Mouse (Mus musculus): ENCODE data around the gene 4921504E06Rik. TPM values are rescaled to one million over a fixed set of nuclear protein-coding genes. Genes with fewer than 3 reads are reported as not detected.

4921504E06Rik gene
- total and polyA plus RNA-seq, 2 experiments from 2014 or later, result 0.33 TPM; not detected in 1

DNA sequence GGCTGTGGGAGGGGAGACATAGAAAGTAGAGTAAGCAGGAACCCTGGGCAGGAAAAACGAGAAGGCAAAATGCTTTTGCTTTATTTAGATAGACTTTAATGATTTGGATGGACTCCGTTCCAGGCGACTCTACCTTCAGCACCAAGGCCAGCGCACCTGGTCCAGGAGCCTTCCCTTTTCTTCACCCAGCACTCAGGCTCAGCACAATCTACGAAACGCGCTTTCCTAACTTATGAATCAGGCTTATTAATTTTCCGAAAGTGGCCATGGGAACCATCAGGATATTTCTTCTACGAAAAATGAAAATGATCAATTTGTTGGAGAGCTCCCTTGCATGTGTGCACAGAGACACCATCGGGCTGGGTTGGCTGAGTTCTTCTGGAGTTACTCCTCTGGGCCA lies 124.7 kb downstream of the 4921504E06Rik start:
- no peak for DNase-seq (ENCODE audit: low spot score)
- no peak for ATAC-seq (ENCODE audit: low FRiP score)
- Histone ChIP-seq H3K27ac (ENCODE audit: low read depth, low read length) (no peak overlapping the region), H3K36me3 (ENCODE audit: insufficient read depth, low read length) (no peaks in the 10 kb centered on the region), H3K9ac (replicated peaks; ENCODE audit: low read length, poor library complexity, severe bottlenecking) (no peak overlapping the region), H3K4me2 (ENCODE audit: low read depth, low read length, poor library complexity, severe bottlenecking) (no peak overlapping the region), H3K9me3 (ENCODE audit: low read length) (no peaks in the 10 kb centered on the region), H3K27me3 (ENCODE audit: insufficient read depth, low read length) (peaks cover 65% of the 10 kb centered on the region), H3K4me3 (ENCODE audit: low read depth, low read length) (no peak overlapping the region), H3K4me1 (ENCODE audit: insufficient read depth, low read length) (peaks cover 5% of the 10 kb centered on the region; the same call in 1 of the 2 replicates)
- 8% methylated on average over 10 of the region's 10 CpGs for WGBS
- TF ChIP-seq CTCF (IDR thresholded peaks at IDR 0.05), result no peak

- DNase-seq (ENCODE audit: low spot score) (no peak), ATAC-seq (ENCODE audit: low FRiP score) (no peak)
- Histone ChIP-seq H3K36me3 (ENCODE audit: insufficient read depth, low read length) (no peaks in the 10 kb centered on the region), H3K9ac (replicated peaks; ENCODE audit: low read length, poor library complexity, severe bottlenecking) (no peak overlapping the region), H3K27ac (ENCODE audit: low read depth, low read length) (no peak overlapping the region), H3K9me3 (ENCODE audit: low read length) (no peaks in the 10 kb centered on the region), H3K4me3 (ENCODE audit: low read depth, low read length) (no peak overlapping the region), H3K4me2 (ENCODE audit: low read depth, low read length, poor library complexity, severe bottlenecking) (no peak overlapping the region), H3K27me3 (ENCODE audit: insufficient read depth, low read length) (peaks cover 33% of the 10 kb centered on the region), H3K4me1 (ENCODE audit: insufficient read depth, low read length) (no peaks in the 10 kb centered on the region)
- no peak for TF ChIP-seq CTCF (IDR thresholded peaks at IDR 0.05)
- 72% methylated on average over 6 of the region's 6 CpGs for WGBS
Measured at GRCm38 (mm10) chr2:19423086-19423485, 130.6 kb downstream of the 4921504E06Rik start.

DNA sequence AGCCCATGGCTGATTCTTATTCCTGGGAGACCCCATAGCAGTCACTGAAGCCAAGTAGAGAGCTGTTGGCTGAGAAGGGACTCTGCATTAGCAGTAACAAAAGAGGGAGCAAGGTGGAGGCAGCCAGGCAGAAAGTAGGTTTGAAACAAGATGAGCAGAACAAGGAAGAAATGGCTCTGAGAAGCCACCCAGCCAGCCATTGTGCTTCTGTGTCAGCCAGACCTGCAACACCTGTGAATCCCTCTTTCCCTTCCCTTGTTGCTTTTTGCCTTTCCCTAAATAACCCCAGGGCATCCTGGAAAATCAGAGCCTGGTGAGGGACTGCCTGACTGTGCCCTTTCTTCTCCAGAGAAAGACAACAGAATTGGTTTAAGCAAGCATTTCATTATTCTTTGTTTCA lies 131.5 kb downstream of the 4921504E06Rik start:
- peaks cover 27% of the 10 kb centered on the region for H3K27me3 ChIP-seq (ENCODE audit: insufficient read depth, low read length)

DNA sequence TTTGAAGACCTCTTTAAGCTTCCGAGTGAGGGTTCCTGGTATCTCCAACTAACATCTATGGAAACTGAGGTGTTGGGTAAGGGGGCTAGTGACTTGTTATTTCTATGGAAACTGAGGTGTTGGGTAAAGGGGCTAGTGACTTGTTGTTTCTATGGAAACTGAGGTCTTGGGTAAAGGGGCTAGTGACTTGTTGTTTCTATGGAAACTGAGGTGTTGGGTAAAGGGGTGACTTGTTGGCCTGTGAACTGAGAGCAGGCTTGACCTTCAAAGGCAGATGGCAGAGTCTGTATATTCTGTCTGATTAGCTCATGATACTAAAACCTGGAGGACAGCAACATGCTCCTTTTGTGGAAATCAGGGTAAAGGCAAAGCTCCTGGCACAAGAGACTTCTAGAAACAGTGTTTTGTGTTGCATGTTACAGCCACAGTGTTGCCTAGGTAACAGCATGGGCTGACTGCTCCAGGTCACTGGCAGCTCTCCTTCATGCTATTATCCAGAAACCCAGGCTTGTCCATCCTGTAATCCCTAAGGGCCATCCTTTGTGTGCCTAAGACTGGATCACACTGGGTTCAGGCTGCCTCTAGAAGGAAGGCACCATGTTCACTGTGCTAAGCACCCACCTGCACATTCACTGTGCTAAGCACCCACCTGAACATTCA lies 133.9 kb downstream of the 4921504E06Rik start:
- TF ChIP-seq CTCF (IDR thresholded peaks at IDR 0.05), result no peak
- Histone ChIP-seq H3K4me1 (ENCODE audit: insufficient read depth, low read length) (no peaks in the 10 kb centered on the region), H3K27ac (ENCODE audit: low read depth, low read length) (no peak overlapping the region), H3K9me3 (ENCODE audit: low read length) (no peaks in the 10 kb centered on the region), H3K4me2 (ENCODE audit: low read depth, low read length, poor library complexity, severe bottlenecking) (no peak overlapping the region), H3K36me3 (ENCODE audit: insufficient read depth, low read length) (no peaks in the 10 kb centered on the region), H3K4me3 (ENCODE audit: low read depth, low read length) (no peak overlapping the region), H3K27me3 (ENCODE audit: insufficient read depth, low read length) (peaks cover 20% of the 10 kb centered on the region; the same call in 1 of the 2 replicates), H3K9ac (replicated peaks; ENCODE audit: low read length, poor library complexity, severe bottlenecking) (no peak overlapping the region)
- DNase-seq (ENCODE audit: low spot score) (peak; percentile 15), ATAC-seq (ENCODE audit: low FRiP score) (0 out of 2 replicates have a peak, but pooled peaks have one; percentile 48)
- 71% methylated on average over 1 of the region's 1 CpGs for WGBS

More for the DNA sequence above, 131.5 kb downstream of the 4921504E06Rik start:
- no peak for ATAC-seq (ENCODE audit: low FRiP score)
- TF ChIP-seq CTCF (IDR thresholded peaks at IDR 0.05), result no peak
- H3K4me1 ChIP-seq (ENCODE audit: insufficient read depth, low read length), result no peaks in the 10 kb centered on the region
- no peak overlapping the region for H3K4me2 ChIP-seq (ENCODE audit: low read depth, low read length, poor library complexity, severe bottlenecking)
- no peak overlapping the region for H3K4me3 ChIP-seq (ENCODE audit: low read depth, low read length)
- no peak overlapping the region for H3K27ac ChIP-seq (ENCODE audit: low read depth, low read length)
- no peaks in the 10 kb centered on the region for H3K36me3 ChIP-seq (ENCODE audit: insufficient read depth, low read length)
- no peak overlapping the region for H3K9ac ChIP-seq (replicated peaks; ENCODE audit: low read length, poor library complexity, severe bottlenecking)
- H3K9me3 ChIP-seq (ENCODE audit: low read length), result no peaks in the 10 kb centered on the region
- no peak for DNase-seq (ENCODE audit: low spot score)

DNA sequence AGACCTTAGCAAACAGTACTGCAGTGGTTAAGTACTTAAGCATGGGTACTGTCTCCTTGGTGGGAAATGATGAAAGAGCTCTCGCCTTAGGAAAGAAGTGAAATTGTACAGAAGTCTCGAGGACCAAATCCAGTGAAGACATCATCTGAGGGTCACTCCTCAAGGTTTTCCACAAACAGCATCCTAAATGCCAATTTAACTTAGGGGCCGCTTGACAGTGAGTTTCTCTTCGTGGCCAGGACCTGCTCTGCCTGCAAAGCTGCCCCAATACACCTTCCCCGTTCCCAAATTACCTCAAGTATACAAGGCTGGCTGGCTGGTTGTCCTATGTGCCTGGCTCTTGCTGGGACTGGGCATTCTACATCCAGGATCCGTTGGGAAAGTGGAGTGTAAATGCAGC lies 137.6 kb downstream of the 4921504E06Rik start:
- Histone ChIP-seq H3K4me3 (ENCODE audit: low read depth, low read length) (no peak overlapping the region), H3K36me3 (ENCODE audit: insufficient read depth, low read length) (no peaks in the 10 kb centered on the region), H3K27me3 (ENCODE audit: insufficient read depth, low read length) (peaks cover 3% of the 10 kb centered on the region; the same call in 1 of the 2 replicates), H3K9me3 (ENCODE audit: low read length) (no peaks in the 10 kb centered on the region), H3K9ac (replicated peaks; ENCODE audit: low read length, poor library complexity, severe bottlenecking) (no peak overlapping the region), H3K4me1 (ENCODE audit: insufficient read depth, low read length) (no peaks in the 10 kb centered on the region), H3K27ac (ENCODE audit: low read depth, low read length) (no peak overlapping the region), H3K4me2 (ENCODE audit: low read depth, low read length, poor library complexity, severe bottlenecking) (no peak overlapping the region)
- WGBS, result 68% methylated on average over 6 of the region's 6 CpGs
- TF ChIP-seq CTCF (IDR thresholded peaks at IDR 0.05), result no peak
- DNase-seq (ENCODE audit: low spot score) (no peak), ATAC-seq (ENCODE audit: low FRiP score) (no peak)

- peak; percentile 74 for ATAC-seq (ENCODE audit: low FRiP score)
- WGBS, result 1% methylated on average over 6 of the region's 6 CpGs
Measured at GRCm38 (mm10) chr2:19415063-19415521, 138.6 kb downstream of the 4921504E06Rik start.

More at GRCm38 (mm10) chr2:19415063-19415521, 138.6 kb downstream of the 4921504E06Rik start:
- Histone ChIP-seq H3K36me3 (ENCODE audit: insufficient read depth, low read length) (no peaks in the 10 kb centered on the region), H3K4me3 (ENCODE audit: low read depth, low read length) (peak overlapping the region; percentile 29), H3K4me1 (ENCODE audit: insufficient read depth, low read length) (no peaks in the 10 kb centered on the region), H3K27me3 (ENCODE audit: insufficient read depth, low read length) (peaks cover 3% of the 10 kb centered on the region; the same call in 1 of the 2 replicates), H3K27ac (ENCODE audit: low read depth, low read length) (no peak overlapping the region), H3K9ac (replicated peaks; ENCODE audit: low read length, poor library complexity, severe bottlenecking) (no peak overlapping the region), H3K4me2 (ENCODE audit: low read depth, low read length, poor library complexity, severe bottlenecking) (peak overlapping the region; percentile 42), H3K9me3 (ENCODE audit: low read length) (no peaks in the 10 kb centered on the region)
- peak; percentile 89 for TF ChIP-seq CTCF (IDR thresholded peaks at IDR 0.05)
- DNase-seq (ENCODE audit: low spot score), result peak; percentile 94
